Mouse (Mus musculus): ENCODE data around the gene AU040320.

DNA sequence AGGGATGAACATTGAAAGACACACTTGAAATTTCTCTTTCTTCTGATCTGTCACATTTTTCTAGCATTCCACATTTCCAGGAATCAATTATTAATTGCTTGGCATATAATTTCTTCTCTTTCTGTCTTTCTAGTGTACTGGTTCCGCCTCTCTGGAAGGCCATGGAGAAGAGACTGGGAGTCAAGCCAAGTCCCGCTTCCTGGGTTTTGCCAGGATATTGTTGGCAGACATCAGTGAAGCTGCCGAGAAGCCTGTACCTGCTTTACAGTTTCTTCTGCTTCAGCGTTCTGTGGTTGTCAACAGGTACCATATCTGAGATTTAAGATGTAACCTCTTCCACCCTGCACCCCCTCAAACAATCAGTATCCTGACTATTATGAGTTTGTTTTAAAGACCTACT lies 3.4 kb downstream of the AU040320 start:
- TF ChIP-seq CTCF (IDR thresholded peaks at IDR 0.05; ENCODE audit: control insufficient read depth, insufficient read depth, low read length) = no peak
- no peak for TF ChIP-seq POLR2A (IDR thresholded peaks at IDR 0.05; ENCODE audit: borderline replicate concordance, control insufficient read depth, low read depth, low read length)
